18 mouse cellular contexts compared by ENCODE assay signal in genomic region chr19:34715895-34716294, GRCm38 (mm10). TPM values are rescaled to one million over a fixed set of nuclear protein-coding genes. Genes with fewer than 3 reads are reported as not detected.
"Had no signal": no experiment of that assay in that cellular context is flagged by ENCODE, and none has a peak within 500 bp of the region (broad histone marks: within the 10 kb centered on the region; RNA-seq: fewer than 3 reads in every experiment).

No protein-coding gene starts in this region.

- ATAC-seq: midbrain, embryonic 16.5 days had no signal

- H3K4me1 ChIP-seq: midbrain, embryonic 10.5 days; midbrain, embryonic 12.5 days; neural tube, embryonic 12.5 days; stomach, embryonic 15.5 days had no signal

- H3K36me3 ChIP-seq: midbrain, embryonic 10.5 days; midbrain, embryonic 12.5 days; neural tube, embryonic 12.5 days; stomach, embryonic 15.5 days had no signal

- DNase-seq: lung, adult 18-20 months; lung, embryonic 14.5 days; lung, postnatal 10 days; lung, postnatal 4 days; midbrain, embryonic 14.5 days; right cerebral cortex, postnatal 14 days; thymus, adult 2 months; thymus, postnatal 25 days; thymus, postnatal 4 days had no signal

- H3K4me3 ChIP-seq: midbrain, embryonic 10.5 days; midbrain, embryonic 12.5 days; neural tube, embryonic 12.5 days; stomach, embryonic 15.5 days had no signal

- H3K4me2 ChIP-seq: lung, embryonic 14.5 days; midbrain, embryonic 12.5 days; neural tube, embryonic 12.5 days; stomach, embryonic 15.5 days had no signal

- H3K9ac ChIP-seq: lung, embryonic 14.5 days; midbrain, embryonic 12.5 days; neural tube, embryonic 12.5 days; stomach, embryonic 15.5 days had no signal

- H3K27me3 ChIP-seq: midbrain, embryonic 12.5 days; neural tube, embryonic 12.5 days; stomach, embryonic 15.5 days had no signal

- H3K27ac ChIP-seq: midbrain, embryonic 10.5 days; midbrain, embryonic 12.5 days; neural tube, embryonic 12.5 days; stomach, embryonic 15.5 days; stomach, postnatal 0 days had no signal

- H3K9me3 ChIP-seq: midbrain, embryonic 10.5 days; midbrain, embryonic 12.5 days; neural tube, embryonic 12.5 days; stomach, embryonic 15.5 days had no signal

RNA-seq across cellular contexts. Expression of gene Slc16a12, which starts 31.2 kb away (rescaled TPM):
- total RNA-seq: megakaryocyte, adult 5-6 weeks; megakaryocyte-erythroid progenitor cell, adult 5-6 weeks; neutrophil, adult 5-6 weeks had no signal
